Mouse (Mus musculus): ENCODE results near the gene Khnyn.

- TF ChIP-seq CTCF (IDR thresholded peaks at IDR 0.05; ENCODE audit: extremely low read depth, insufficient read depth, insufficient read length, insufficient replicate concordance): peak; percentile 92
- no peak for TF ChIP-seq POLR2A (IDR thresholded peaks at IDR 0.05; ENCODE audit: low read depth, low read length)
Measured at GRCm38 (mm10) chr14:55873714-55874683, 10.7 kb upstream of the Khnyn start.
